In the genomic region with DNA sequence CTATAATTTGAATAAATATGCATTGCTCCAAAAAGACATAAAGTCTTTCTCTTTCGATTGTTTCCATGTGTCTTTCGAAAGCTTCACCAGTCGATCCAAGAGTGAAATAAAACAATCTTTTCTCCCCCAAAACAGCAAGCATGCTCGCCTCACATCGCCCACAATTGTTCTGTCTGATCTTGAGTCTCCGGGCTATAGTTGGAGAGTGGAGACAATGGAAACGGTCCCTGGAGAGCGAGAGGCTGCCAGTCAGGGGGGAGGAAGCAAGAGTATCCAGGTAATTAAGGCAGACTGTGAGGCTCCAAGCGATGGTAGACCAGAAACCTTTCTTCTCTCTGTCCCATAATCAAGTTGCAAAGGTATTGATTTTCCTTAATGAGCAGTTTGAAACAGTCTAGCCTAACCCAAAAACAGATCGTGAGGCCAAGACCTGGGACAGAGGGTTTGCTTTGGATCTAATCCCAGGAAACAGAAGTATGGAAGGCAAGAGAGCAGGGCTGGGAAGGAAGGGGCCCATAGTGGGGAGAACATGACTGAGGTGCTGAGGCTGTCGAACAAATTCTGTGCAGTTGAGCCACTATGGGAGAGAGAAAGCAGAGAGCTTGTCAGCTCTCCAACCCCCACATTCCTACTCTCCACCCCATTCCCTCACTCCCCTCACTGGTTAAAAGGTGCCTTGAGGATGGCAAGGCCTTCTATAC, we compare ENCODE assay signal across 26 mouse cellular contexts. TPM values are rescaled to one million over a fixed set of nuclear protein-coding genes. Genes with fewer than 3 reads are reported as not detected.
"Had no signal": no experiment of that assay in that cellular context is flagged by ENCODE, and none has a peak within 500 bp of the region (broad histone marks: within the 10 kb centered on the region; RNA-seq: fewer than 3 reads in every experiment).

No protein-coding gene starts in this region.

- DNase-seq: kidney, adult 11 months; kidney, adult 8-10 months; kidney, postnatal 10 days; kidney, postnatal 36 days; left cerebral cortex, postnatal 4 days; liver, postnatal 0 days; lung, embryonic 14.5 days; right cerebral cortex, adult 18-20 months; right cerebral cortex, postnatal 14 days; right cerebral cortex, postnatal 4 days; thymus, adult 2 months; thymus, postnatal 14 days; thymus, postnatal 4 days had no signal

- H3K4me1 ChIP-seq: midbrain, embryonic 12.5 days had no signal

- H3K27ac ChIP-seq: kidney, embryonic 15.5 days; limb, embryonic 13.5 days; liver, embryonic 14.5 days; macrophage; midbrain, embryonic 12.5 days; stomach, postnatal 0 days had no signal

- H3K9ac ChIP-seq: kidney, embryonic 15.5 days; limb, embryonic 13.5 days; liver, embryonic 14.5 days; liver, postnatal 0 days; lung, embryonic 14.5 days; midbrain, embryonic 12.5 days had no signal

- ATAC-seq: liver, postnatal 0 days; lung, postnatal 0 days had no signal

- H3K4me2 ChIP-seq: kidney, embryonic 15.5 days; limb, embryonic 13.5 days; liver, embryonic 11.5 days; lung, embryonic 14.5 days; midbrain, embryonic 12.5 days had no signal

- H3K27me3 ChIP-seq: kidney, embryonic 15.5 days; limb, embryonic 13.5 days; midbrain, embryonic 12.5 days had no signal

- H3K9me3 ChIP-seq: kidney, embryonic 15.5 days; limb, embryonic 13.5 days; midbrain, embryonic 12.5 days had no signal

- H3K4me3 ChIP-seq: kidney, embryonic 15.5 days; limb, embryonic 13.5 days; midbrain, embryonic 12.5 days had no signal

- H3K36me3 ChIP-seq: kidney, embryonic 15.5 days; limb, embryonic 13.5 days; midbrain, embryonic 12.5 days had no signal

RNA-seq across cellular contexts. Expression of a gene that starts 29.0 kb away (rescaled TPM):
- total RNA-seq: left cerebral cortex, postnatal 4 days; megakaryocyte, adult 5-6 weeks had no signal
- polyA plus RNA-seq: liver, embryonic 11.5 days; lung, embryonic 14.5 days; lung, postnatal 0 days; macrophage; midbrain, postnatal 0 days; neural tube, embryonic 11.5 days; neural tube, embryonic 14.5 days; stomach, embryonic 14.5 days; thymus, adult 2 months had no signal
